Mouse (Mus musculus) kidney, adult 18-20 months (tissue): ENCODE measurements around the gene Eif2b1.
"Not testable (repeated sequence)": the region's sequence is repeated elsewhere in the genome, so short reads cannot be mapped to it uniquely, and the experiment has no call there.

Source experiments
- DNase-seq: peaks from one replicate; pipeline ENCODE4 v3.0.0; 2021

The Eif2b1 gene

GRCm38 (mm10) chr5:124578633-124579317, at the start of gene Eif2b1, which contains the start of gene Gtf2h3:
Eif2b1 (minus strand) TSS chr5:124579131.
Gtf2h3 (plus strand) TSS chr5:124579140.
- peak; percentile 94 for DNase-seq

DNA sequence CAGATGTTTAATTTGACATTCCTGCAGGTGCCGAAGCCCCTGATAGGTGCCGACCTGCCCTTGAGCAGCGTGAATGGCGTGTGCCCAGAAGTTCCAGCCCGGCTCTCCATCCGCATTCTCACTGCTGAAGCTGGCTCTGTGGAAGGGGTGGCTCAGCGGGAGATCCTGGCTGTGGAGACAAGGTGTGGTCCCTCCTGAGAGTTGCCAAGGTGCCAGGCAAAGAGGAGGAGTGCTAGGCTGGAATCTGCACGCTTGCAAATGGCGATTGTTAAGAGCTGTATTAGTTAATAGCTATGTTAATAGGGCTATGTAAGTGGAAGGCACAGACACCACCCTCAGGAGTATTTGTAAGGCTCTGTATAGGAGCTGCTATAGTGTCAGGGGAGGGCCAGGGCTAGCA, 45.4 kb upstream of the Eif2b1 start:
- no peak for DNase-seq

DNA sequence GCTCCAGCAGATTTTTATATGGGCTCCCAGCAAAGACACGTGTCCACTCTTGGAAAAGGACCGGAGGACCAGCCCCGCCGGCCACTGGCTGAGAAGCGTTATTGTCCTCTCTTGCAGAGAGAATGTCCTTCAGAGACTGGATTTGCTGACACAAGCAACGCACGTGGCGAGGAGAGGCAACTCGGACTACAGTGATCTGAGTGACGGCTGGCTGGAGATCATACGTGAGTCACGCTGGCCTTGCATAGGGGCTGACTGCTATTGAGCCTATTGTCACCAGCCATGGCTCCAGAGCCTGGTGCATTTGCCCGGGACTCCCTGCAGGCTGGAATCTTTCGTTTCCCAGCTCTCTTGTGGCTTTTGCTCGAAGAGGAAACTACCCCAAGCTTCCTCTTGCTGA, 44.0 kb upstream of the Eif2b1 start:
- no peak for DNase-seq

DNA sequence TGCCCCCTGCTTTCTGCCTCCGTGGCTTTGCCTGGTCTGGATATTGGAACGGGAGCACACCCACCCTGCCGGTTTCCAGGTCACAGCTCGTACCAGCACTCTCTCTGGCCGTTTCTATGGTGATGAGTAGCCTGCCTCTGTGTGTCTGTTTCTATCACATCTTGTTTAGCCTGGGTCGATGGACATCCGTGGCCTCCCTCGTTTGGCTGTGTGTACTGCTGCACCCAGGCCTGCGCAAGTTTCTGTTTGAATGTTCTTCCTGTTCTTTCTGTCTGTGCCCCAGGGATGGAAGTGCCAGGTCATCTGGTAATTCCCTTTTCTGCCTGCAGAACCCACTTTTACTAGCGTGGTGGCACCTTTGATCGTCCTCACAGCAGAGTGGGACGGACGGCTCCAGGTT, 42.4 kb upstream of the Eif2b1 start:
- no peak for DNase-seq

DNA sequence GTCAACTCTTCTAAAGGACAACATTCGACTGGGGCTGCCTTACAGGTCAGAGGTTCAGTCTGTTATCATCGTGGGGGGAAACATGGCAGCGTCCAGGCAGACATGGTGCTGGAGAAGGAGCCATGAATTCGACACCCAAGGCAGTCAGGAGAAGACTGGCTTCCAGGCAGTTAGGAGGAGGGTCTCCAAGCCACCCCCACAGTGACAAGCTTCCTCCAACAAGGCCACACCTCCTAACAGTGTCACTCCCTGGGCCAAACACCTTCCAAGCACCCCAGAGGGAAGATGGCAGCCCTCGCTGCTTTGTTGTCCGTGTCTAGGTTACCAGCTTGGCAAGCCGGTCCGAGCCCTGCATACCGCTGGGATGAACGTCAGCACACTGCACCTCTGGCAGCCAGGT, 39.8 kb upstream of the Eif2b1 start:
- no peak for DNase-seq

- no peak for DNase-seq
Observed at GRCm38 (mm10) chr5:124614709-124615108, 35.8 kb upstream of the Eif2b1 start.

- no peak for DNase-seq
Observed at GRCm38 (mm10) chr5:124610965-124611364, 32.0 kb upstream of the Eif2b1 start.

- no peak for DNase-seq
Observed at GRCm38 (mm10) chr5:124605041-124605622, 26.2 kb upstream of the Eif2b1 start.

GRCm38 (mm10) chr5:124604296-124604695, 25.4 kb upstream of the Eif2b1 start:
- no peak for DNase-seq

GRCm38 (mm10) chr5:124602349-124602748, 23.4 kb upstream of the Eif2b1 start:
- DNase-seq = peak; percentile 65

GRCm38 (mm10) chr5:124599726-124600125, 20.8 kb upstream of the Eif2b1 start:
- not testable (repeated sequence) for DNase-seq

DNA sequence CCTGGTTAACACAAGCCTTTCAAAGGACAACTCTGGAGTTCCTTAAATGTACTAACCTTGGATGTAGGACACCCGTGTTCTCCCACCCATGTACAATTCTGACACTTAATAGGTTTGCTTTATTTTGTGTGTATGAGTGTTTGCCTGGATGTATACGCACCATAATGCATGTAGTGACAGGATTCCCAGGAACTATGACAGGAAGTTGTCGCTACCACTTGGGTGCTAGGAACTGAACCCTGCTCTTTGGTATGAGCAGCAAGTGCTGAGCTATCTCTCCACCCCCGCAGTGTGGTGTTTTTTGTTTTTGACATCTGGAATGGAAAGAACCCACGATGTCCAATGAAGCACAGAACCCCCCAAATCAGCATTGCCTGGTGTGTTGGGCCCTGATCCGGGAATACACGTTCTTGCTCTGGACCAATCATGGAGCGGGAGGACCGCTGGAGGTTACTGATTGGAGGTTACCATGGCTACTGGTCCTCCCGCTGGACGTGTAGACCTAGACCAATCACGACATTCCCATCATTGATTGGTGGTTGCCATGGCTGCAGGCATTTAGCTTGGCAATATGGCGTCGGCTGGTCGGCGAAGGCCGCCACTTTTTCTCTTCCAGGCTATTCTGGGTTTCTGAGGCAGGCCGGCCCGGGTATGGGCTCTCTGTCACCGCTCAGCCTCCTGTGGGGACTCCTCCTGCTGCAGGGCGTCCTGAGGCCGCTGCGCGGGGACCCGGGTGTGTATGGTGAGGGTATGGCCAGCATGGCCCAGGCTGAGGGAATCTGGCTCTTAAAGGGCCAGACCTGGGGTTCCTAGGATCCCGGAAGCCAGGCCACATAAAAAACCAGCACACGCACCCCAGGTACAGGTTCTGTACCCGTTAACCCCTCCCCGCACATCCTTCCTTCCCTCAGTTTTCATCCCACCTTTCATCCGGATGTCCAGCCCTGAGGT, 19.6 kb upstream of the Eif2b1 start:
- DNase-seq = peak; percentile 92

DNA sequence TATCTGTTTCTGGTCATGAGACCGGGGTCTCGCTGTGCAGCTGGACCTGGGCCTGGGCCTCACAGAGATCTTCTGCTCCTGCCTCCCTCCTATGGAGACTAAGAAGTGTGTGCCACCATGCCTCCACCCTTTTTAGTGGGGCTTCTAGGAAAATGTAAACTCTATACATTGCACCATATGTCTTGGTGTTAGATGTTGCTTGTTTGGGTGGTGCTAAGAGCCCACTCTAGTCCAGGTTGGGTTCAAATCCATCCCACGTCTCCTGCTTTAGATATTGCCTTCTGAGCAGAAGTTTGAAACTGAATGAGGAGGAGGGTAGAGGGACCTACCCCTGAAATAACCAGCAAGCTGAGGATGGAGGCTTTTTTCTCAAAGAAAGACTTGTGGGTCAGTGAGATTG, 13.8 kb upstream of the Eif2b1 start:
- no peak for DNase-seq

GRCm38 (mm10) chr5:124582515-124582914, 3.6 kb upstream of the Eif2b1 start:
- DNase-seq = peak; percentile 11

DNA sequence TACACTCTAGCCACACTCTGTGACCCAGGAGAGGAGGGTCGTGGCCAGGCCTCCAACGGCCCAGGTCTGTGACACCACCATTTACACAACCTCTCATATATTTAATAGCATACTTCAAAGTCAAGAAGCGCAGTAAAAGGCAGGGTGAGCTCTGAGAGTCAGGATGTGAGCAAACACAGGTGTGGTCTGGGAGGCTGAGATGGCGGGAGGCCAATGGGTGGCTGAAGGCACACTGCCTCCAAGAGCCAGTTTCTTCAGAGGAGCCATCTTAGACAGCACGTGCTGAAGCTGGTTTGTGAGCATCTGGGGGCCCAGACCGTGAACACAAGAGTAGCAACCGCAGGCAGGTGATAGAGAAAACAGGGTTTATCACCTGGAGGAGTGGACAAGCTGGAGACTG, 3.5 kb downstream of the Eif2b1 start:
- no peak for DNase-seq

- no peak for DNase-seq
Observed at GRCm38 (mm10) chr5:124571068-124571467, 7.9 kb downstream of the Eif2b1 start.

DNA sequence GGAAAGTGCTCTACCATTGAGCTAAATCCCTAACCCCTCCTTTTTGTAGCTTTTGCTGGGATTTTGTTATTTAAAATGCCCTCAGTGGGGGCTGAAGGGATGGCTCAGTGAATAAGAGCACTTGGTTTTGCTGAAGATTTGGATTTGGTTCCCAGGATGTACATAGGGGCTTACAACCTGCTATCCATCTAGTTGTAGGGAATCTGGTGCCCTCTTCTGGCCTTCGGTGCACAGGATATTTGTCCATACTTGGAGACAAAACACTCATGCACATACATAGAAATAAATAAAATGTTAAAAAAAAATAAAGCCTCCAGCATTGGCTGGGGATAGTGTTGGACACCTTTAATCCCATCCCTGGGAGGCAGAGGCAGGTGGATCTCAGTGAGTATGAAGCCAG, 23.8 kb downstream of the Eif2b1 start:
- peak; percentile 18 for DNase-seq

GRCm38 (mm10) chr5:124553607-124554006, 25.3 kb downstream of the Eif2b1 start:
- DNase-seq = no peak

GRCm38 (mm10) chr5:124552558-124553307, 26.2 kb downstream of the Eif2b1 start, which contains the start of gene Ddx55:
Ddx55 (plus strand) TSS chr5:124552864.
- DNase-seq = peak; percentile 91

- DNase-seq = no peak
Observed at GRCm38 (mm10) chr5:124552094-124552472, 26.8 kb downstream of the Eif2b1 start.

GRCm38 (mm10) chr5:124551349-124552093, 27.4 kb downstream of the Eif2b1 start:
- DNase-seq = not testable (repeated sequence)

- not testable (repeated sequence) for DNase-seq
Observed at GRCm38 (mm10) chr5:124550737-124551136, 28.2 kb downstream of the Eif2b1 start.
